Mouse (Mus musculus): ENCODE measurements around the gene Tcf7l2.

DNA sequence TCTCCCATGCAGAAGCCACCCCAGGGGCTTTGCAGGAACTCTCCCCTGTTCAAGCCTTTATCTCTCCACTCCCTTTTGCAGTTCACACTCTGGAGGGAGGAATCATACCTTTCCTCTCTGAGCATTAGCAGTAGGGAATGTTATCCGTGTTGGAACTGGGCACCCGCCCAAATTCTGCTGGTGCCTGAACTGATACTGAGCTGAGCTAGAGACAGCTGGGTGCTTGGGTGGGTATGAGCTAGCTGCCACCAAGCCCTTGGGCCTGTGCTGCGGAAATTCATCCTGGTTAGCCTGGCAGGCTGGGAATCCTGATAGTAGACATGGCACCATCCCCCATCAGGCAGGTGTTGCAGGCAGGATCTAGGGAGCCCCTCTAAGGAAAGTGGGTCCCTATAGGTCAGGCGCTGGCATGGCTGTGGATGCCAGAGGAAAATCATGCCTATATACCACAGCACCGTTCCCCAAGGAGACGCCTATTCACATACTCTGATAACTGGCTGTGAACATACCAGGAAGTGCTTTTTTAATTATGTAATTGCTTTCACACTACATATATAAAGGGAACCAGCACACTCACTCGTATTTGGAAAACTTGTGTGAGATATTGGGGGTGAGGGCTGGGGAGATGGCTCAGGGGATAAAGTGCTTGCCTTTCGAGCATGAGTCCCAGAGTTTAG lies 108.9 kb downstream of the Tcf7l2 start:
- TF ChIP-seq CTCF (IDR thresholded peaks at IDR 0.05; ENCODE audit: control insufficient read depth, insufficient read depth, low read length) (no peak), POLR2A (IDR thresholded peaks at IDR 0.05; ENCODE audit: borderline replicate concordance, control insufficient read depth, low read depth, low read length) (no peak)

Data from bone marrow, adult 2 months (tissue).